Mouse (Mus musculus) erythroid progenitor cell, adult 5-6 weeks (primary cell): ENCODE measurements around the gene Ube4a. TPM values are rescaled to one million over a fixed set of nuclear protein-coding genes. Genes with fewer than 3 reads are reported as not detected.

Experiments
- ATAC-seq: replicated peaks from 2 replicates; pipeline ENCODE4 v1.8.0; 2016; ENCODE audit warnings: moderate number of reproducible peaks, mild to moderate bottlenecking, moderate TSS enrichment, inconsistent platforms; ENCODE audit not compliant: poor library complexity, low FRiP score, severe bottlenecking
- total RNA-seq, 2 experiments: library from RNA; stranded (forward) in 1 of 2; stranded (reverse) in 1 of 2; fragments of 150-400 nt in 1 of 2; fragments of 186-747, 209-891 nt in 1 of 2; gene quantifications; 2 replicates each; pipeline versions ENCODE4 v1.2.3 to v1.2.4; 2015 to 2017; ENCODE audit warnings: low replicate concordance in 2 of 2

Gene Ube4a
- total RNA-seq, 2 experiments from 2014 or later, result 35.5 to 41.1 TPM

DNA sequence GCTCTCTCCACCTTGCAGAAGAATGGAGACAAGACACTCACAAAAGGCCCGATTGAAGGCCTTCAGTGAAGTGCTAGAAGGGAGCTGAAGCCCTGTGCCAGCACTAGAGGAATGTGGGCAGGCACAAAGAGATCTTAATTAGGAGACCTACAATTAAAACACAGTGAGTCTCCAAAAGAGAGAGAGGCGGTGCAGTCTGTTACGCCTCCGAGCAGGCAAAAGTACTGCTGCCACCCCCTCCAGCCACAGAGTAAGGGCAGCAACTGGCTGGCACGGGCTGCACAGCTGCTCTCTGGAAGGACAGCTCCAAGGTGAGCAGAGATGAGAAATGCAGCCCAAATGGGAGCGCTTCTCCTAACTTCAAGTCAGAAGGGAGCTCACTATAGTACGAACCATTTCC lies 89.9 kb downstream of the Ube4a start:
- no peak for ATAC-seq

DNA sequence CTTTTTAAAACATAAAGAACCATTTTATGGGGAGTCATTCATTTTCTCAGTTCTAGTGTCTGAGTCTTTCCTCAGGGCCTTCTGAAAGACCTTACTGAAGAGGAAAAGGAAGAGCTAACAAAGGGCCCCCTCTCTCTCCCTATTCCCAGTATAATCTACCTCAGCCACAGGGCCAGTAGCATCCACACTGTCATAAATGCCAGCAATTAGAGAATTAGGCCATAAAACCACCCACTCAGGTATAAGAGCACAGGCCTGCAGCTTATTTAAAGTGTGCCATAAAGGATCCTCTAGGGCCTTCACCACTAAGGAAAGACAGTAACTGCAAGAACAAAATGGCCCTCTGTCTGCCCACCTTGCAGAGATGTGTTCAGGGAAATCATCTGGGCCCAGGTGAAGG lies 91.2 kb downstream of the Ube4a start:
- ATAC-seq, result no peak

GRCm38 (mm10) chr9:44873665-44874064 lies 91.7 kb downstream of the Ube4a start:
- no peak for ATAC-seq

Other genes with a start within 250 kb of the Ube4a start
- 3.8 TPM in 1 of 2 replicates, not detected in the other for gene Phldb1, start 230.4 kb downstream of the Ube4a start, total RNA-seq (2015; ENCODE audit: low replicate concordance)
- gene Phldb1, start 230.4 kb downstream of the Ube4a start, total RNA-seq (2017; ENCODE audit: low replicate concordance), result 0.26 and 4.4 TPM in 2 replicates
- gene Arcn1, start 197.8 kb downstream of the Ube4a start, total RNA-seq (2015; ENCODE audit: low replicate concordance), result 64.6 and 68.1 TPM in 2 replicates
- gene Arcn1, start 197.8 kb downstream of the Ube4a start, total RNA-seq (2017; ENCODE audit: low replicate concordance), result 58.0 and 97.5 TPM in 2 replicates
- 15.1 and 18.4 TPM in 2 replicates for gene Ift46, start 197.7 kb downstream of the Ube4a start, total RNA-seq (2015; ENCODE audit: low replicate concordance)
- gene Ift46, start 197.7 kb downstream of the Ube4a start, total RNA-seq (2017; ENCODE audit: low replicate concordance), result 4.7 and 18.2 TPM in 2 replicates
- gene Tmem25, start 166.3 kb downstream of the Ube4a start, total RNA-seq (2015; ENCODE audit: low replicate concordance), result not detected in 2 replicates
- not detected in 2 replicates for gene Tmem25, start 166.3 kb downstream of the Ube4a start, total RNA-seq (2017; ENCODE audit: low replicate concordance)
- gene Ttc36, start 162.5 kb downstream of the Ube4a start, total RNA-seq (2015; ENCODE audit: low replicate concordance), result not detected in 2 replicates
- gene Ttc36, start 162.5 kb downstream of the Ube4a start, total RNA-seq (2017; ENCODE audit: low replicate concordance), result not detected in 2 replicates
- gene Kmt2a, start 84.3 kb downstream of the Ube4a start, total RNA-seq (2015; ENCODE audit: low replicate concordance), result 59.5 and 91.4 TPM in 2 replicates
- 18.1 and 23.3 TPM in 2 replicates for gene Kmt2a, start 84.3 kb downstream of the Ube4a start, total RNA-seq (2017; ENCODE audit: low replicate concordance)
- 236 and 252 TPM in 2 replicates for gene Atp5l, start 44.9 kb downstream of the Ube4a start, total RNA-seq (2015; ENCODE audit: low replicate concordance)
- gene Atp5l, start 44.9 kb downstream of the Ube4a start, total RNA-seq (2017; ENCODE audit: low replicate concordance), result 17.0 and 145 TPM in 2 replicates
- gene Cd3g, start 14.8 kb upstream of the Ube4a start, total RNA-seq (2015; ENCODE audit: low replicate concordance), result 6.3 and 14.1 TPM in 2 replicates
- gene Cd3g, start 14.8 kb upstream of the Ube4a start, total RNA-seq (2017; ENCODE audit: low replicate concordance), result 15.0 and 15.1 TPM in 2 replicates
- gene Cd3d, start 16.2 kb upstream of the Ube4a start, total RNA-seq (2015; ENCODE audit: low replicate concordance), result 2.5 and 2.9 TPM in 2 replicates
- gene Cd3d, start 16.2 kb upstream of the Ube4a start, total RNA-seq (2017; ENCODE audit: low replicate concordance), result 5.8 TPM in 1 of 2 replicates, not detected in the other
- gene Cd3e, start 44.0 kb upstream of the Ube4a start, total RNA-seq (2015; ENCODE audit: low replicate concordance), result 7.2 and 23.9 TPM in 2 replicates
- 1.0 and 6.5 TPM in 2 replicates for gene Cd3e, start 44.0 kb upstream of the Ube4a start, total RNA-seq (2017; ENCODE audit: low replicate concordance)
- not detected in 2 replicates for gene Mpzl2, start 74.2 kb upstream of the Ube4a start, total RNA-seq (2015; ENCODE audit: low replicate concordance)
- gene Mpzl2, start 74.2 kb upstream of the Ube4a start, total RNA-seq (2017; ENCODE audit: low replicate concordance), result not detected in 2 replicates
- gene Mpzl3, start 89.6 kb upstream of the Ube4a start, total RNA-seq (2015; ENCODE audit: low replicate concordance), result 1.7 TPM in 1 of 2 replicates, not detected in the other
- gene Mpzl3, start 89.6 kb upstream of the Ube4a start, total RNA-seq (2017; ENCODE audit: low replicate concordance), result not detected in 2 replicates
- gene Jaml, start 113.6 kb upstream of the Ube4a start, total RNA-seq (2015; ENCODE audit: low replicate concordance), result 5.4 TPM in 1 of 2 replicates, not detected in the other
- 3.5 and 5.7 TPM in 2 replicates for gene Jaml, start 113.6 kb upstream of the Ube4a start, total RNA-seq (2017; ENCODE audit: low replicate concordance)
- not detected in 2 replicates for gene Scn2b, start 152.2 kb upstream of the Ube4a start, total RNA-seq (2015; ENCODE audit: low replicate concordance)
- under 0.01 TPM in 1 of 2 replicates, not detected in the other for gene Scn2b, start 152.2 kb upstream of the Ube4a start, total RNA-seq (2017; ENCODE audit: low replicate concordance)
- gene Scn4b, start 172.8 kb upstream of the Ube4a start, total RNA-seq (2015; ENCODE audit: low replicate concordance), result not detected in 2 replicates
- gene Scn4b, start 172.8 kb upstream of the Ube4a start, total RNA-seq (2017; ENCODE audit: low replicate concordance), result not detected in 2 replicates
- gene BC049352, start 216.4 kb upstream of the Ube4a start, total RNA-seq (2015; ENCODE audit: low replicate concordance), result not detected in 2 replicates
- not detected in 2 replicates for gene BC049352, start 216.4 kb upstream of the Ube4a start, total RNA-seq (2017; ENCODE audit: low replicate concordance)
- gene Tmprss4, start 238.5 kb upstream of the Ube4a start, total RNA-seq (2015; ENCODE audit: low replicate concordance), result not detected in 2 replicates
- gene Tmprss4, start 238.5 kb upstream of the Ube4a start, total RNA-seq (2017; ENCODE audit: low replicate concordance), result not detected in 2 replicates